Mouse (Mus musculus) hindbrain, postnatal 0 days (tissue): Measurements from ENCODE around the gene Hist1h2bf. TPM values are rescaled to one million over a fixed set of nuclear protein-coding genes. Genes with fewer than 3 reads are reported as not detected.
"Not testable (repeated sequence)": the region's sequence is repeated elsewhere in the genome, so short reads cannot be mapped to it uniquely, and the experiment has no call there.

Source experiments
- ATAC-seq: fragments of 200-750 bp; cut with Nextera tagmentation; 2 replicates; pipeline ENCODE4 v1.8.0; 2017; ENCODE audit warnings: mild to moderate bottlenecking, moderate TSS enrichment, moderate library complexity
- DNase-seq: peaks from one replicate; pipeline ENCODE4 v3.0.0-alpha.2; 2015; ENCODE audit warnings: low spot score
- H3K27ac ChIP-seq: fragments of 300-500 bp; sonication (generic); 2 replicates; pipeline ENCODE4 v1.5.1; 2014; ENCODE audit warnings: mild to moderate bottlenecking
- H3K27me3 ChIP-seq: fragments of 300-500 bp; sonication (generic); 2 replicates; pipeline ENCODE4 v1.6.1; 2014; ENCODE audit warnings: low read length, mixed read lengths; ENCODE audit not compliant: insufficient read depth
- H3K36me3 ChIP-seq: fragments of 300-500 bp; sonication (generic); 2 replicates; pipeline ENCODE4 v1.6.1; 2014; ENCODE audit warnings: low read length, mixed read lengths; ENCODE audit not compliant: insufficient read depth
- H3K4me1 ChIP-seq: fragments of 300-500 bp; sonication (generic); 2 replicates; pipeline ENCODE4 v1.6.1; 2014; ENCODE audit warnings: antibody characterized with exemption, low read length, mixed read lengths; ENCODE audit not compliant: insufficient read depth
- H3K4me2 ChIP-seq: fragments of 300-500 bp; sonication (generic); 2 replicates; pipeline ENCODE4 v1.6.1; 2014; ENCODE audit warnings: low read depth, mild to moderate bottlenecking, low read length, moderate library complexity, mixed read lengths
- H3K4me3 ChIP-seq: fragments of 300-500 bp; sonication (generic); 2 replicates; pipeline ENCODE4 v1.5.1; 2014; ENCODE audit warnings: low read length
- H3K9ac ChIP-seq: fragments of 300-500 bp; sonication (generic); replicated peaks from 2 replicates; pipeline ENCODE4 v1.6.1; 2014; ENCODE audit warnings: mild to moderate bottlenecking, low read length, moderate library complexity, mixed read lengths
- H3K9me3 ChIP-seq: fragments of 300-500 bp; sonication (generic); 2 replicates; pipeline ENCODE4 v1.6.1; 2016; ENCODE audit warnings: low read length, mixed read lengths
- CTCF ChIP-seq: IDR thresholded peaks from 2 replicates; pipeline ENCODE4 v1.5.1; 2016; ENCODE audit warnings: antibody characterized with exemption, control low read depth, low read depth
- WGBS: fragments of 180-500 bp; shearing (Covaris S2); extraction: QIAGEN DNeasy Blood & Tissue Kit; methylation state at CpG from one replicate; pipeline ENCODE4 v1.1.7; 2014; 5-methylcytosine and 5-hydroxymethylcytosine counted together
- polyA plus RNA-seq: library from polyadenylated mRNA; unstranded; fragments of >200 nt; fragmentation: Nextera tagmentation; extraction: Ambion mirVana; gene quantifications from 2 replicates; pipeline ENCODE4 v1.2.1, GENCODE M21; 2015
- total RNA-seq: library from RNA; depleted of rRNA; stranded (reverse); fragments of >200 nt; gene quantifications from 2 replicates; pipeline ENCODE4 v1.2.3, GENCODE M21; 2014; rRNA removed

Hist1h2bf gene
- total RNA-seq (695 and 1,354 TPM in 2 replicates), polyA plus RNA-seq (1.3 and 2.4 TPM in 2 replicates)

- under 1% methylated on average over 30 of the region's 42 CpGs for WGBS
- not testable (repeated sequence) for H3K36me3 ChIP-seq, H3K9me3 ChIP-seq, H3K27me3 ChIP-seq, H3K9ac ChIP-seq, H3K4me1 ChIP-seq
- peak within 1 kb of the TSS; percentile 81 for H3K27ac ChIP-seq
- H3K4me2 ChIP-seq = peak within 1 kb of the TSS; percentile 59
- peak within 1 kb of the TSS; percentile 32 for H3K4me3 ChIP-seq
- ATAC-seq (peak; percentile 95), DNase-seq (peak; percentile 99)
Measured at GRCm38 (mm10) chr13:23573898-23574524, at the start of gene Hist1h2bf, which contains the start of gene Hist1h2ad. Hist1h2bf (minus strand) TSS chr13:23574196. Hist1h2ad (plus strand) TSS chr13:23574381.

DNA sequence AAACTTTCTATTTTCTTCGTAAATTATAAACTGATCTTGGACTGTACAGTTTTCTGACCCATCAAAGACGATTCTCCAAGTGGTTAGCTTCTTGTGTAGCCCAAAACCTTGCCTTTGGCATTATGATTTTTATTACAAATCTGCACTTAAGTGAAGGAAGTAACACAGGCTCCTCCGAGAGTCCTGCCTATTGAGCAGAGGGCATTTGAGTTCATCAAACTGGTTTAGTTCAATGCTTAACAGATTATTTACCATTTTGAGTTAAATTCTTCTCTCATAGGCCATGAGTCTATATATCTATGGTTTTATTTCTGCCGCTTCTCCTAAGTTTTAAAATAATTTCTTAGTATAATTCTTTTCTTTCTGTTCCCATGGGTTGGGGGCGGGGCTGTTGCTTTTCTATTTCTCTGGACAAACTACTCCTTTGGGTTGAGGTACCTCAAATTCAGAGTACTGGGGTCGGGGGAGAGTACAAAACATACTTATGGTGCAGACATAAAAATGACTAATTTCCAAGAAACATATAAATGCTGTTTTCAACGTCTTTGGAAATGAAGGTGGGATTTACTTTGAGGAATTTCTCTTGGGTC lies 49.0 kb upstream of the Hist1h2bf start:
- no peaks in the 10 kb centered on the region for H3K9me3 ChIP-seq
- peak overlapping the region; percentile 95 for H3K27ac ChIP-seq
- DNase-seq (peak; percentile 6), ATAC-seq (no peak)
- H3K36me3 ChIP-seq = no peaks in the 10 kb centered on the region
- WGBS = 25% methylated on average over 7 of the region's 7 CpGs
- no peaks in the 10 kb centered on the region for H3K27me3 ChIP-seq
- H3K4me1 ChIP-seq = peaks cover 3% of the 10 kb centered on the region; the same call in 1 of the 2 replicates
- peak overlapping the region; percentile 59 for H3K4me3 ChIP-seq
- peak overlapping the region; percentile 92 for H3K4me2 ChIP-seq
- H3K9ac ChIP-seq = peak overlapping the region; percentile 72
- TF ChIP-seq CTCF = no peak

DNA sequence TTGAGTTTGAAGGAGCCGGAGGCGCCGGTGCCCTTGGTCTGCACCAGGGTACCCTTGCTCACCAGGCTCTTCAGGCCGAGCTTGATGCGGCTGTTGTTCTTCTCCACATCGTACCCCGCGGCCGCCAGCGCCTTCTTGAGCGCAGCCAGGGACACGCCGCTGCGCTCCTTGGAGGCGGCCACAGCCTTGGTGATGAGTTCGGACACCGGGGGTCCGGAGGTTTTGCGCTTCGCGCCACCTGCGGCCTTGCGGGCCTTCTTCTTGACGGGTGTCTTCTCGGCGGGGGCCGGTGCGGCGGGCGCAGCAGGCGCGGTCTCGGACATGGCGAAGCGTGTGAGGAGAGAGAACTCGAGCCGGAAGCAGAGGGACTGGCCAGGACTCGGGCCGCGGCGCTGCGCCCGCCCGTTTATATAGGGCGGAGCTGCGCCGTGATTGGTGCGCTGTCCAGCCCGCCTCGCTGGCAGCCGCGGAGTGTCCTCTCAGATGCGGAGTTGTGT lies 48.2 kb upstream of the Hist1h2bf start, which contains the start of gene Hist1h1e:
Gene Hist1h1e (minus strand): TSS at position 384 of the 497 bp plus-strand sequence.
- peak; percentile 95 for ATAC-seq
- H3K36me3 ChIP-seq, H3K4me1 ChIP-seq, H3K27me3 ChIP-seq, H3K9me3 ChIP-seq: not testable (repeated sequence)
- peak within 1 kb of the TSS; percentile 59 for H3K4me3 ChIP-seq
- peak; percentile 10; the same call in 1 of the 2 replicates for TF ChIP-seq CTCF
- peak; percentile 94 for DNase-seq
- peak within 1 kb of the TSS; percentile 92 for H3K4me2 ChIP-seq
- H3K27ac ChIP-seq = peak within 1 kb of the TSS; percentile 95
- WGBS = under 1% methylated on average over 53 of the region's 53 CpGs
- H3K9ac ChIP-seq = peak within 1 kb of the TSS; percentile 72

DNA sequence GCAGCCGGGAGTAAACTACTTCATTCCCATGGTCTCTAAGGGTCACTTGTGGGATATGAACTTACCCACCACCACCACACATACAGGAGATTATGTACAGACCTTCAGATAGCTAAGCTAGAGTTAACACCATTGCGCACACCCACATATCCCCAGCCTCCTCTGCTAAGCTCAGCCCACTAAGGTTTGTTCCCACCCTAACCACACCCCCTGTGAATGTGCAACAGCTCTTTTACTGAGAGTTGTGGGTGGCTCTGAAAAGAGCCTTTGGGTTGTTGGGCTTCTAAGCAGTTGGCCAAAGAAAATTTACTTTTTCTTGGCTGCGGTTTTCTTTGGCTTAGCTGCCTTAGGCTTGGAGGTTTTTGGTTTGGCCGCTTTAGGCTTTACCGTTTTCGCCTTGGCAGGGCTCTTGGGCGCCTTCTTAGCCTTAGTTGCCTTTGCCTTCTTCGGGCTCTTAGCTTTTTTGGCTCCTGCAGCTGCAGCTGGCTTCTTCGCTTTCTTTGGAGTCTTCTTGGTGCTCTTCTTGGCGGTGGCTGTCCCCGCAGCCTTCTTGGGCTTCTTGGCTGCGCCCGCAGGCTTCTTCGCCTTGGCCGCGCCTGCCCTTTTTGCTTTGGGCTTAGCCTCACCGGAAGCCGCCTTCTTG lies 47.7 kb upstream of the Hist1h2bf start:
- H3K27me3 ChIP-seq = no peaks in the 10 kb centered on the region
- H3K9me3 ChIP-seq = no peaks in the 10 kb centered on the region
- H3K4me1 ChIP-seq = peaks cover 3% of the 10 kb centered on the region; the same call in 1 of the 2 replicates
- H3K4me3 ChIP-seq = peak overlapping the region; percentile 59
- DNase-seq = peak; percentile 86
- TF ChIP-seq CTCF = no peak
- WGBS = 0% methylated on average over 18 of the region's 18 CpGs
- H3K4me2 ChIP-seq = peak overlapping the region; percentile 92
- no peaks in the 10 kb centered on the region for H3K36me3 ChIP-seq
- peak overlapping the region; percentile 95 for H3K27ac ChIP-seq
- peak; percentile 90 for ATAC-seq
- peak overlapping the region; percentile 72 for H3K9ac ChIP-seq

DNA sequence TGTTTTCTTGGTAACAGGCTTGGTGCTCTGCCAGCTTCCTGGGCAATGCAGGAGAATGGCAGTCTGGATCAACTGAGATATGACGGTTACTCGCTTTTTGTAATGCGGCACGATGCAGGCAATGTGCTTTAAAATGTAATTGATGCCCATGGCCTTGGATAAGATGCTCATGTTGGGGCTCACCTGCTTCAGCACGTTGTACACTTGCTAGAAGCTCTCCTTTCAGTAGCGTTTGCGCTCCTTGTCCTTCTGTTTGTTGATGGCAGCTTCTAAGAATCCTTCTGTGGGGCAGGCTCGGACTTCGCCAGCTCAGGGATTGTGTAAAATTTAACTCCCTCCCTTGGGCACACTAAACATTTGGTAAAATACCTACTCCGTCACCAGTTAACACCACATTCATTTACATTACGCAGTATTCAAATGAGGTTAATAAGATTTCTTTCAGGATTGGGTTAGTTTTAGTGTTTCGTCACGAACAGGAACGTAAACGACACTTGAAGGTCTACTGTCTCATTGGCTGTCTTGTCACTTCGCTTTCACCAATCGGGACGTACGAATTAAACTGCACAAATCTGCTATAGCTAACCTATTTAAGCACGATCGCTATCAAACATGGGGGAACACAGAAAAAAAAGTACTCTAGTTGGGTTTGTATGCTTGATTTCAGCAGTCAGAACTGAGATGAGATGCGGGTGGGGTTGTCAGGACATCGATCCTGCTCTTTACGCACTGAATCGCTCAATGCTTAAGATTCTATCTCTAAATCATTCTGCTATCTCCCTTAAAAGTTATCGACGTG lies 46.9 kb upstream of the Hist1h2bf start, which contains the start of gene Hist1h2be:
Gene Hist1h2be (minus strand): TSS at position 392 of the 799 bp plus-strand sequence.
- DNase-seq (peak; percentile 94), ATAC-seq (peak; percentile 88)
- no peak for TF ChIP-seq CTCF
- Histone ChIP-seq H3K27me3 (no peaks in the 10 kb centered on the region), H3K4me1 (peaks cover 3% of the 10 kb centered on the region; the same call in 1 of the 2 replicates), H3K4me2 (peak within 1 kb of the TSS; percentile 92), H3K27ac (peak within 1 kb of the TSS; percentile 95), H3K9me3 (no peaks in the 10 kb centered on the region), H3K9ac (peak within 1 kb of the TSS; percentile 72), H3K36me3 (no peaks in the 10 kb centered on the region), H3K4me3 (peak within 1 kb of the TSS; percentile 59)
- under 1% methylated on average over 27 of the region's 27 CpGs for WGBS
